Mouse (Mus musculus): Measurements from ENCODE around the gene Hist2h2aa1. TPM values are rescaled to one million over a fixed set of nuclear protein-coding genes. Genes with fewer than 3 reads are reported as not detected.
"Not testable (repeated sequence)": the region's sequence is repeated elsewhere in the genome, so short reads cannot be mapped to it uniquely, and the experiment has no call there.

Hist2h2aa1 gene
- polyA plus RNA-seq, 1 experiment, result not detected

GRCm38 (mm10) chr3:96240799-96241197, 4.5 kb upstream of the Hist2h2aa1 start:
- H3K79me3 ChIP-seq (ENCODE audit: low read depth), result no peaks in the 10 kb centered on the region
- no peak overlapping the region for H3K4me3 ChIP-seq (ENCODE audit: insufficient read depth, poor library complexity, severe bottlenecking)
- H3K27me3 ChIP-seq (ENCODE audit: control insufficient read depth, insufficient read depth, insufficient read length), result no peaks in the 10 kb centered on the region
- TF ChIP-seq MYOG (IDR thresholded peaks at IDR 0.05; ENCODE audit: control insufficient read depth, extremely low read depth, insufficient read length) (no peak), CTCF (IDR thresholded peaks at IDR 0.05; ENCODE audit: control insufficient read depth, insufficient read depth, insufficient read length) (no peak), USF1 (IDR thresholded peaks at IDR 0.05; ENCODE audit: low read depth) (no peak), CEBPB (IDR thresholded peaks at IDR 0.05; ENCODE audit: low read depth) (no peak), MAX (IDR thresholded peaks at IDR 0.05) (no peak), FOSL1 (IDR thresholded peaks at IDR 0.05; ENCODE audit: insufficient read depth, low read length, poor library complexity, severe bottlenecking) (no peak), MYOD1 (IDR thresholded peaks at IDR 0.05; ENCODE audit: control insufficient read depth, insufficient read length, low read depth) (no peak)
- no peaks in the 10 kb centered on the region for H3K79me2 ChIP-seq (ENCODE audit: control insufficient read depth, insufficient read depth)
- no peak overlapping the region for H3ac ChIP-seq (ENCODE audit: control insufficient read depth, insufficient read length, low read depth)
- H3K36me3 ChIP-seq (ENCODE audit: control insufficient read depth, insufficient read depth), result no peaks in the 10 kb centered on the region

- H3K4me3 ChIP-seq (ENCODE audit: insufficient read depth, poor library complexity, severe bottlenecking), result no peak overlapping the region
These were observed 1.2 kb upstream of the Hist2h2aa1 start for GRCm38 (mm10) chr3:96243921-96244572.

GRCm38 (mm10) chr3:96246018-96246417, 721 bp downstream of the Hist2h2aa1 start:
- not testable (repeated sequence) for H3K27me3 ChIP-seq (ENCODE audit: control insufficient read depth, insufficient read depth, insufficient read length); H3ac ChIP-seq (ENCODE audit: control insufficient read depth, insufficient read length, low read depth); H3K36me3 ChIP-seq (ENCODE audit: control insufficient read depth, insufficient read depth); H3K79me3 ChIP-seq (ENCODE audit: low read depth); H3K4me3 ChIP-seq (ENCODE audit: insufficient read depth, poor library complexity, severe bottlenecking); H3K79me2 ChIP-seq (ENCODE audit: control insufficient read depth, insufficient read depth)

More at GRCm38 (mm10) chr3:96243921-96244572, 1.2 kb upstream of the Hist2h2aa1 start:
- Histone ChIP-seq H3K79me3 (ENCODE audit: low read depth) (peaks cover 2% of the 10 kb centered on the region), H3K36me3 (ENCODE audit: control insufficient read depth, insufficient read depth) (no peaks in the 10 kb centered on the region), H3K79me2 (ENCODE audit: control insufficient read depth, insufficient read depth) (no peaks in the 10 kb centered on the region), H3ac (ENCODE audit: control insufficient read depth, insufficient read length, low read depth) (peak overlapping the region; percentile 2), H3K27me3 (ENCODE audit: control insufficient read depth, insufficient read depth, insufficient read length) (no peaks in the 10 kb centered on the region)
- TF ChIP-seq MYOD1 (IDR thresholded peaks at IDR 0.05; ENCODE audit: control insufficient read depth, insufficient read length, low read depth) (no peak), FOSL1 (IDR thresholded peaks at IDR 0.05; ENCODE audit: insufficient read depth, low read length, poor library complexity, severe bottlenecking) (no peak), MAX (IDR thresholded peaks at IDR 0.05) (no peak), CEBPB (IDR thresholded peaks at IDR 0.05; ENCODE audit: low read depth) (no peak), CTCF (IDR thresholded peaks at IDR 0.05; ENCODE audit: control insufficient read depth, insufficient read depth, insufficient read length) (no peak), MYOG (IDR thresholded peaks at IDR 0.05; ENCODE audit: control insufficient read depth, extremely low read depth, insufficient read length) (no peak), USF1 (IDR thresholded peaks at IDR 0.05; ENCODE audit: low read depth) (no peak)

GRCm38 (mm10) chr3:96246427-96246856, 1.1 kb downstream of the Hist2h2aa1 start, which contains the start of gene Hist2h3c1:
Hist2h3c1 (plus strand) TSS chr3:96246685.
- H3K79me3 ChIP-seq (ENCODE audit: low read depth); H3K79me2 ChIP-seq (ENCODE audit: control insufficient read depth, insufficient read depth); H3K27me3 ChIP-seq (ENCODE audit: control insufficient read depth, insufficient read depth, insufficient read length); H3K36me3 ChIP-seq (ENCODE audit: control insufficient read depth, insufficient read depth): not testable (repeated sequence)
- H3ac ChIP-seq (ENCODE audit: control insufficient read depth, insufficient read length, low read depth), result peak within 1 kb of the TSS; percentile 67
- H3K4me3 ChIP-seq (ENCODE audit: insufficient read depth, poor library complexity, severe bottlenecking), result peak within 1 kb of the TSS; percentile 25

- Histone ChIP-seq H3K27me3 (ENCODE audit: control insufficient read depth, insufficient read depth, insufficient read length) (no peaks in the 10 kb centered on the region), H3K36me3 (ENCODE audit: control insufficient read depth, insufficient read depth) (no peaks in the 10 kb centered on the region), H3ac (ENCODE audit: control insufficient read depth, insufficient read length, low read depth) (peak overlapping the region; percentile 67), H3K4me3 (ENCODE audit: insufficient read depth, poor library complexity, severe bottlenecking) (peak overlapping the region; percentile 25), H3K79me3 (ENCODE audit: low read depth) (peaks cover 2% of the 10 kb centered on the region), H3K79me2 (ENCODE audit: control insufficient read depth, insufficient read depth) (no peaks in the 10 kb centered on the region)
- TF ChIP-seq MYOD1 (IDR thresholded peaks at IDR 0.05; ENCODE audit: control insufficient read depth, insufficient read length, low read depth), result no peak
- no peak for TF ChIP-seq FOSL1 (IDR thresholded peaks at IDR 0.05; ENCODE audit: insufficient read depth, low read length, poor library complexity, severe bottlenecking)
- no peak for TF ChIP-seq USF1 (IDR thresholded peaks at IDR 0.05; ENCODE audit: low read depth)
- TF ChIP-seq MAX (IDR thresholded peaks at IDR 0.05), result no peak
- no peak for TF ChIP-seq CTCF (IDR thresholded peaks at IDR 0.05; ENCODE audit: control insufficient read depth, insufficient read depth, insufficient read length)
- TF ChIP-seq MYOG (IDR thresholded peaks at IDR 0.05; ENCODE audit: control insufficient read depth, extremely low read depth, insufficient read length), result no peak
- no peak for TF ChIP-seq CEBPB (IDR thresholded peaks at IDR 0.05; ENCODE audit: low read depth)
These were observed 2.3 kb downstream of the Hist2h2aa1 start for GRCm38 (mm10) chr3:96247356-96248140.

Data from C2C12 (cell line).